Mouse (Mus musculus): Measurements from ENCODE around the gene Awat2. TPM values are rescaled to one million over a fixed set of nuclear protein-coding genes. Genes with fewer than 3 reads are reported as not detected.
A peak's percentile ranks its signal among the peaks of the same experiment; 100 is the strongest.
"Not testable (repeated sequence)": the region's sequence is repeated elsewhere in the genome, so short reads cannot be mapped to it uniquely, and the experiment has no call there.

Awat2 gene
- polyA plus RNA-seq (2016; fragmentation: Nextera tagmentation; extraction: Ambion mirVana), result 0.79 and 1.1 TPM in 2 replicates

- DNase-seq (ENCODE audit: low spot score); H3K36me3 ChIP-seq: not testable (repeated sequence)
- H3K27me3 ChIP-seq (ENCODE audit: low read depth, poor library complexity, severe bottlenecking), result peaks cover 62% of the 10 kb centered on the region
Measured at GRCm38 (mm10) chrX:100442617-100443016, at the start of gene Awat2. TSS of gene Awat2 (minus strand) at chrX:100442717.

DNA sequence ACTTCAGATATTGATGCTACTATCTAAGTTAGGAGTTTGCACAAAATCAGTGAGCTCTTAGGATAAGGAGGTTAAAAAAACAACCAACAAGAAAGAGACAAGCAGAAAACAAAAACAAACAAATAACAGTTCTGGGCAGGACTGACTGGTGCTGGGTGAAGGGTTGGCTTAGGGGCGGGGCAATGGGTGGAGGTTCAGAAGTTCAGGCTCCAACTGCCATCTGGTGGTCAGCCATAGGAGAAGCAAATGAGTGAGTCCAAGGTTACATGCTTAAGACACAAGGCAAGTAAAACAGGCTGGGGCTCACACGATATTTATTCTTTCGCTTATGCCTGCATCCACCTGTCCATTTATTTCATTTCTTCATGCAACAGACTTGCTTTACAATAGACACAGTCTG, 37.8 kb upstream of the Awat2 start:
- peak; percentile 49 for DNase-seq (ENCODE audit: low spot score)
- H3K27ac ChIP-seq, result no peak overlapping the region
- peaks cover 91% of the 10 kb centered on the region for H3K27me3 ChIP-seq (ENCODE audit: low read depth, poor library complexity, severe bottlenecking)
- no peak overlapping the region for H3K4me3 ChIP-seq
- H3K9me3 ChIP-seq (replicated peaks), result no peaks in the 10 kb centered on the region
- H3K4me1 ChIP-seq, result no peaks in the 10 kb centered on the region
- H3K36me3 ChIP-seq, result no peaks in the 10 kb centered on the region
- 40% methylated on average over 3 of the region's 3 CpGs for WGBS

More at GRCm38 (mm10) chrX:100442617-100443016, at the start of gene Awat2:
- H3K4me1 ChIP-seq; H3K4me3 ChIP-seq; H3K9me3 ChIP-seq (replicated peaks); H3K27ac ChIP-seq: not testable (repeated sequence)
- WGBS, result 98% methylated on average over 2 of the region's 2 CpGs

DNA sequence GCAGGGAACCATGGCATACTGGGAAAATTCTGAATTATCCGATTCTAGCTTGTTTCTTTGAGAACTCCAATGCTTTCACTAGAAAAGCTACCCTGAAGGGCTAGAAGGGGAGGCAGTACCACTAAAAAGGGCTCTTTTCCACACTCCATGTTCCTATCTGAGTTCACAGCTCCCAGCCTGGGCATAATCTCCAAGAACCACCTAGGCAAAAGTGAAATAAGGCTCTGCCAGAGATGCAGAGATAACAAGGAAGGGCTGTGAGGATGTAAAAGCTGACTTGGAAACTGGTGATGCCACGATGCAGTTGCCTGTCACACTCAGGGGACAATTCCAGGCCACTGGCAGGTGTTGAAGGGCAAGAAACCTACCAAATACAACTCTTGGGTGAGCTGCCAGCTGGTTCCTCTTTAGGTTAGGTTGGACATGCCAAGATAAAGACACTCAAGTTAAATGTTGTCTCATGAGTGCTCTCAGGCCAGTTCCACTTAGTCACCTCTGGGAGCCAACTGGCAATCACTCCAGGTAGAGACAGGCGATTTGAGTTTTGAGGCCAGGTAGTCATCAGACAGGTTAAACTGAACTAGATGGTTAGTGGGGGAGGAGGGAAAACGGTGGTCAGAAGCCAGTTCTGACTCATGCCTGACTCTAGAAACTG, 33.2 kb upstream of the Awat2 start:
- H3K36me3 ChIP-seq, result no peaks in the 10 kb centered on the region
- no peaks in the 10 kb centered on the region for H3K9me3 ChIP-seq (replicated peaks)
- no peak overlapping the region for H3K27ac ChIP-seq
- DNase-seq (ENCODE audit: low spot score), result no peak
- H3K4me1 ChIP-seq, result no peaks in the 10 kb centered on the region
- WGBS, result 80% methylated on average over 4 of the region's 4 CpGs
- H3K4me3 ChIP-seq, result no peak overlapping the region
- peaks cover 94% of the 10 kb centered on the region for H3K27me3 ChIP-seq (ENCODE audit: low read depth, poor library complexity, severe bottlenecking)

- no peaks in the 10 kb centered on the region for H3K4me1 ChIP-seq
- H3K27ac ChIP-seq, result no peak overlapping the region
- WGBS, result 96% methylated on average over 3 of the region's 3 CpGs
- no peak for DNase-seq (ENCODE audit: low spot score)
- H3K4me3 ChIP-seq, result no peak overlapping the region
- H3K27me3 ChIP-seq (ENCODE audit: low read depth, poor library complexity, severe bottlenecking), result peaks cover 100% of the 10 kb centered on the region
- no peaks in the 10 kb centered on the region for H3K36me3 ChIP-seq
- no peaks in the 10 kb centered on the region for H3K9me3 ChIP-seq (replicated peaks)
Measured at GRCm38 (mm10) chrX:100471491-100471890, 29.0 kb upstream of the Awat2 start.

GRCm38 (mm10) chrX:100470126-100470525, 27.6 kb upstream of the Awat2 start:
- Histone ChIP-seq H3K9me3 (replicated peaks) (no peaks in the 10 kb centered on the region), H3K4me3 (no peak overlapping the region), H3K27me3 (ENCODE audit: low read depth, poor library complexity, severe bottlenecking) (peaks cover 100% of the 10 kb centered on the region), H3K36me3 (no peaks in the 10 kb centered on the region), H3K27ac (no peak overlapping the region), H3K4me1 (no peaks in the 10 kb centered on the region)
- DNase-seq (ENCODE audit: low spot score), result no peak
- WGBS, result 88% methylated on average over 3 of the region's 3 CpGs

DNA sequence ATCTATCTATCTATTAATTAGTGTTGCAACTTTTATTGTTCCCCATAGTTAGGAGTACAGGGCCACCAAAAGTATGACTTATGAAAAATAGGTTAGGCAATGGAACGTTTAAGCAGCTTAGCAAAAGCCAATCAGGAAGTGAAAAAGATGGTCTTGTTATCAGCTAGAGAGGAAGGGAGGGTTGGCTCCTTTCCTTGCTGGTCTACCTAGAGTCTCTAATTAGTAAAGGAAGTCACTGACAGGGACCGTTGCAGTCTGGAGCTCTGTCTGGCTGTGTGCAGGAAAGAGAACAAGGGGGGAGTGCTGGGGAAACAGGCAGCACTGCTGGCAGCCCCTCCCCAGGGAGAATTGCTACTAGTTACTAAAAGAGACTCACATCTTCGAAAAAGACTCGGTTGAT, 25.5 kb upstream of the Awat2 start:
- no peaks in the 10 kb centered on the region for H3K9me3 ChIP-seq (replicated peaks)
- H3K36me3 ChIP-seq, result no peaks in the 10 kb centered on the region
- no peak overlapping the region for H3K27ac ChIP-seq
- peaks cover 100% of the 10 kb centered on the region for H3K27me3 ChIP-seq (ENCODE audit: low read depth, poor library complexity, severe bottlenecking)
- DNase-seq (ENCODE audit: low spot score), result no peak
- H3K4me3 ChIP-seq, result no peak overlapping the region
- H3K4me1 ChIP-seq, result no peaks in the 10 kb centered on the region
- 78% methylated on average over 4 of the region's 4 CpGs for WGBS

GRCm38 (mm10) chrX:100443532-100443931, 1.0 kb upstream of the Awat2 start:
- no peak for DNase-seq (ENCODE audit: low spot score)
- Histone ChIP-seq H3K9me3 (replicated peaks) (no peaks in the 10 kb centered on the region), H3K4me3 (no peak overlapping the region), H3K4me1 (no peaks in the 10 kb centered on the region), H3K36me3 (no peaks in the 10 kb centered on the region), H3K27ac (no peak overlapping the region), H3K27me3 (ENCODE audit: low read depth, poor library complexity, severe bottlenecking) (peaks cover 62% of the 10 kb centered on the region)
- 93% methylated on average over 7 of the region's 7 CpGs for WGBS

GRCm38 (mm10) chrX:100432311-100432710, 10.2 kb downstream of the Awat2 start:
- H3K4me3 ChIP-seq, result no peak overlapping the region
- no peaks in the 10 kb centered on the region for H3K36me3 ChIP-seq
- H3K4me1 ChIP-seq, result peaks cover 9% of the 10 kb centered on the region; the same call in 1 of the 2 replicates
- H3K27me3 ChIP-seq (ENCODE audit: low read depth, poor library complexity, severe bottlenecking), result peaks cover 82% of the 10 kb centered on the region
- H3K27ac ChIP-seq, result no peak overlapping the region
- no peaks in the 10 kb centered on the region for H3K9me3 ChIP-seq (replicated peaks)
- DNase-seq (ENCODE audit: low spot score), result no peak
- WGBS, result 36% methylated on average over 3 of the region's 3 CpGs

GRCm38 (mm10) chrX:100428693-100429092, 13.8 kb downstream of the Awat2 start, which contains the start of gene Otud6a:
TSS of gene Otud6a (plus strand) at chrX:100429013.
- Histone ChIP-seq H3K9me3 (replicated peaks) (no peaks in the 10 kb centered on the region), H3K27me3 (ENCODE audit: low read depth, poor library complexity, severe bottlenecking) (peaks cover 60% of the 10 kb centered on the region), H3K4me1 (peaks cover 9% of the 10 kb centered on the region; the same call in 1 of the 2 replicates), H3K36me3 (no peaks in the 10 kb centered on the region), H3K27ac (no peak within 1 kb of the TSS), H3K4me3 (no peak within 1 kb of the TSS)
- DNase-seq (ENCODE audit: low spot score), result no peak
- WGBS, result 89% methylated on average over 21 of the region's 21 CpGs

- WGBS, result 75% methylated on average over 1 of the region's 1 CpGs
- H3K4me1 ChIP-seq, result no peaks in the 10 kb centered on the region
- H3K9me3 ChIP-seq (replicated peaks), result no peaks in the 10 kb centered on the region
- no peak for DNase-seq (ENCODE audit: low spot score)
- H3K36me3 ChIP-seq, result no peaks in the 10 kb centered on the region
- no peak overlapping the region for H3K27ac ChIP-seq
- peaks cover 87% of the 10 kb centered on the region for H3K27me3 ChIP-seq (ENCODE audit: low read depth, poor library complexity, severe bottlenecking)
- no peak overlapping the region for H3K4me3 ChIP-seq
Measured at GRCm38 (mm10) chrX:100409245-100409644, 33.3 kb downstream of the Awat2 start.

DNA sequence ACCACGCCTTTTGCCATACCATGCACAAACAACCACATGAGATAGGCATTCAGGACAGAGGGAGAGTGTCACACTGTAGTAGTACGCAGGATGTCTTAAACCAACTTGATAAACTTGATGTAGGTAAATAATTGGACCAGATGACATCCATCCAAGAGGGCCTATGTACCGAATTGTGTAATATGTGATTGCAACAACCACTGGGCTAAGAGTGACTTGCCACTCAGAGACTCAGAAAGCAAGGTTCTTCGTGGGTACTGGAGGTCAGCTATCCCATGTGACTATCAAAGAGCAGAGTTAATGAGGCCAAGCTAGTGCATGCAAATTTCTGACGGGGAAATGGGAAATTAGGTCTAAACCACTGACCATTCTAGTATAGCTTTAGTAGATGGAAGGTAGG, 40.9 kb downstream of the Awat2 start:
- H3K4me3 ChIP-seq, result no peak overlapping the region
- WGBS, result 86% methylated on average over 5 of the region's 5 CpGs
- DNase-seq (ENCODE audit: low spot score), result no peak
- no peak overlapping the region for H3K27ac ChIP-seq
- H3K36me3 ChIP-seq, result no peaks in the 10 kb centered on the region
- H3K27me3 ChIP-seq (ENCODE audit: low read depth, poor library complexity, severe bottlenecking), result peaks cover 98% of the 10 kb centered on the region
- no peaks in the 10 kb centered on the region for H3K4me1 ChIP-seq
- H3K9me3 ChIP-seq (replicated peaks), result no peaks in the 10 kb centered on the region

DNA sequence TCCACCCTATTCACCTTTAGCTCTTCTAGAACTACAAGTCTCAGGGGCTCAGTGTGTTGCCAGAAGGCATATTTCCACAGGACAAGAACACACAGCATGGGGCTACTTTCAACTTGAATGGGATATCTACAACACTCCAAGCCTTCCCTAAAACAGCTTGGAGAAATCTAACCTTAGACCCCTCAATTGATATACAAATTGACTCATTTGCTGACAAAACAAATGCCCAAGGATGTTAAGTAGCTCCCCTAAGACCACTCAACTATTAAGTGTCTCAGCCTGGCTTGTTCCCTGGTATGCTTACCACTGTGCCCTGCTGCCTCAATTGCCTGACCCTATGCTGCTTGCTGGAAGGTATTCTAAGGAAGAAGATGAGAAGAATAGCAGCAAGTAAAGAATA, 41.6 kb downstream of the Awat2 start:
- no peak for DNase-seq (ENCODE audit: low spot score)
- Histone ChIP-seq H3K4me3 (no peak overlapping the region), H3K36me3 (no peaks in the 10 kb centered on the region), H3K27ac (no peak overlapping the region), H3K9me3 (replicated peaks) (no peaks in the 10 kb centered on the region), H3K4me1 (no peaks in the 10 kb centered on the region), H3K27me3 (ENCODE audit: low read depth, poor library complexity, severe bottlenecking) (peaks cover 98% of the 10 kb centered on the region)

DNA sequence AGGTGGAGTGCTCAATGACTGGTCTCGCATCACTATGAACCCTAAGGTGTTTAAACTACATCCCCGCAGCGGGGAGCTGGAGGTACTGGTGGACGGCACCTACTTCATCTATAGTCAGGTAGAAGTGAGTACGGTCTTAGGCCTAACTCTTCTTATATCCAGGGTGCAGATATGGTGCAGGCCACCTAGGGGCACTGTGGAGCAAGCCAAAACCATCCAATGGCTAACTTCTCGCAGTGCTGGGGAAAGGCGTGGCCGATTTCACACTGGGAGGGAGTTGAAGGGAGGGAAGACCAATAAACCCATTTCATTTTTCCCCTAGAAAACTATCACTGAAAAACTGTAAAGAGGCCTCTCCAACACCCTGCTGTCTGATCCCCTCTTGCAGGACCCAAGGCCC, 47.5 kb downstream of the Awat2 start:
- Histone ChIP-seq H3K36me3 (no peaks in the 10 kb centered on the region), H3K9me3 (replicated peaks) (no peaks in the 10 kb centered on the region), H3K4me3 (no peak overlapping the region), H3K27me3 (ENCODE audit: low read depth, poor library complexity, severe bottlenecking) (peaks cover 94% of the 10 kb centered on the region), H3K27ac (no peak overlapping the region), H3K4me1 (no peaks in the 10 kb centered on the region)
- 87% methylated on average over 8 of the region's 8 CpGs for WGBS
- DNase-seq (ENCODE audit: low spot score), result no peak

All from limb, embryonic 10.5 days (tissue).